Mouse (Mus musculus): ENCODE results near the gene Adamtsl1.

DNA sequence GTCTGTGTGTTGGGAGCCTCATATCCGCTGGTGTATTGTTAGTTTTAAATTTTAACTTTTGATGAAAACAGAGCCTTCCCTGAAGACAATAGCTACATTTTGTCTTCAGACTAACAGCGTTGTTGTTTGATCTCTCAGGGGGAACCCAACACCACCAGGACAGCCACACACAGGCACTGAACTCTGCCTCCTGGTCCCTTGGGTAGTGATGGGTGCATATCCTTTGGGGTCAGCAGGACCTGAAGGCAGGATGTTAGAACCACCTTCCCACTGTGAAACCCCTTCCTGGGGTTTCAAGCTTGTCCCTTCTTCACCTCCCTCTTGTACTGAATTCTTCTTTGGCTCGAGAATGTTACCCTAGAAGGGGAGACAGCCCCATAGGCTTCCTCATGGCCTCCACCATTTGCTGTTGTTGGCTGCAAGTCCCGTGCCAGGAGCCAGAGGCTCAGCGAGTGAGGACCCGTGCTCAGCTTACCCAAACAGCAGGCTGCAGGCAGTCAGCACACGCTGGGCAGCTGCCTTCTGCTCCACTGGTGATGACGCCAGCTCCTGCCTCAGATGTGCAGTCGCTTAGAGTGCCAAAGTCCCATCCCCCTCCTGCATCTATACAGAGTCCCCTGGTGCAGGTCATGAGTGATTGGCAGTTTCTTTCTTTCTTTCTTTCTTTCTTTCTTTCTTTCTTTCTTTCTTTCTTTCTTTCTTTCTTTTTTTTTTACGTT is 506.6 kb downstream of the Adamtsl1 start:
- no peak for TF ChIP-seq CTCF (IDR thresholded peaks at IDR 0.05; ENCODE audit: low read depth)
- no peak for TF ChIP-seq EP300 (IDR thresholded peaks at IDR 0.05; ENCODE audit: low read depth)

Measured in liver, postnatal 0 days (tissue).